Mouse (Mus musculus): ENCODE measurements around the gene Zar1l. TPM values are rescaled to one million over a fixed set of nuclear protein-coding genes. Genes with fewer than 3 reads are reported as not detected.
A peak's percentile ranks its signal among the peaks of the same experiment; 100 is the strongest.

Gene Zar1l
- under 1 TPM; 0.81 to 0.91 TPM for total RNA-seq (2021)
- long read RNA-seq, experiment 1 = 0 reads
- long read RNA-seq, experiment 2, partial matches to known transcripts = 0 of 1 reads
- long read RNA-seq, experiment 2, other reads (novel, unspliced or antisense) = 0 of 1 reads

GRCm38 (mm10) chr5:150518064-150518463 is at the start of gene Zar1l:
Gene Zar1l, minus strand, starts transcription at chr5:150518164.
- no peak for DNase-seq (ENCODE audit: low spot score in 2 of 2)
- intact Hi-C loops (cut with DNase I) = no loop called here

- DNase-seq (ENCODE audit: low spot score in 2 of 2) = no peak
- intact Hi-C loops (cut with DNase I) = no loop called here
Observed at GRCm38 (mm10) chr5:150566971-150567370, 49.0 kb upstream of the Zar1l start.

GRCm38 (mm10) chr5:150566226-150566625 is 48.3 kb upstream of the Zar1l start:
- DNase-seq (ENCODE audit: low spot score in 2 of 2) = peak; percentile 70 to 77
- intact Hi-C loops (cut with DNase I) = no loop called here

- intact Hi-C loops (cut with DNase I) = no loop called here
- no peak for DNase-seq (ENCODE audit: low spot score in 2 of 2)
Observed at GRCm38 (mm10) chr5:150564426-150564825, 46.5 kb upstream of the Zar1l start.

GRCm38 (mm10) chr5:150561783-150562182 is 43.8 kb upstream of the Zar1l start:
- intact Hi-C loops (cut with DNase I) = no loop called here
- DNase-seq (ENCODE audit: low spot score in 2 of 2) = no peak

GRCm38 (mm10) chr5:150561376-150561775 is 43.4 kb upstream of the Zar1l start:
- no peak for DNase-seq (ENCODE audit: low spot score in 2 of 2)
- intact Hi-C loops (cut with DNase I) = no loop called here

- DNase-seq (ENCODE audit: low spot score in 2 of 2) = no peak
Observed at GRCm38 (mm10) chr5:150560851-150561250, 42.9 kb upstream of the Zar1l start.

GRCm38 (mm10) chr5:150559519-150560103 is 41.6 kb upstream of the Zar1l start:
- no peak for DNase-seq (ENCODE audit: low spot score in 2 of 2)
- intact Hi-C loops (cut with DNase I) = no loop called here

More at GRCm38 (mm10) chr5:150560851-150561250, 42.9 kb upstream of the Zar1l start:
- intact Hi-C loops (cut with DNase I) = no loop called here

GRCm38 (mm10) chr5:150551637-150552036 is 33.7 kb upstream of the Zar1l start:
- DNase-seq (ENCODE audit: low spot score in 2 of 2) = peak; percentile 18 to 35
- intact Hi-C loops (cut with DNase I) = no loop called here

GRCm38 (mm10) chr5:150543184-150543583 is 25.2 kb upstream of the Zar1l start:
- DNase-seq (ENCODE audit: low spot score in 2 of 2) = no peak
- intact Hi-C loops (cut with DNase I) = no loop called here

GRCm38 (mm10) chr5:150541302-150541701 is 23.3 kb upstream of the Zar1l start:
- DNase-seq (ENCODE audit: low spot score in 2 of 2) = no peak

GRCm38 (mm10) chr5:150525239-150525638 is 7.3 kb upstream of the Zar1l start:
- intact Hi-C loops (cut with DNase I) = no loop called here
- DNase-seq (ENCODE audit: low spot score in 2 of 2) = no peak

More at GRCm38 (mm10) chr5:150541302-150541701, 23.3 kb upstream of the Zar1l start:
- intact Hi-C loops (cut with DNase I) = no loop called here

GRCm38 (mm10) chr5:150522867-150523234 is 4.9 kb upstream of the Zar1l start:
- intact Hi-C loops (cut with DNase I) = loop anchor here (2.0 kb wide), 1 partner anchor 142 kb away; no protein-coding TSS in a partner anchor
- DNase-seq (ENCODE audit: low spot score in 2 of 2) = no peak

- intact Hi-C loops (cut with DNase I) = loop anchor here (2.0 kb wide), 1 partner anchor 143 kb away; no protein-coding TSS in a partner anchor
Observed at GRCm38 (mm10) chr5:150521937-150522866, 4.2 kb upstream of the Zar1l start, which contains the start of gene Brca2. Gene Brca2, plus strand, starts transcription at chr5:150522630.

GRCm38 (mm10) chr5:150519551-150519950 is 1.6 kb upstream of the Zar1l start:
- peak in 1 of 2 experiments; percentile 35 for DNase-seq (ENCODE audit: low spot score in 2 of 2)
- intact Hi-C loops (cut with DNase I) = no loop called here

More at GRCm38 (mm10) chr5:150521937-150522866, 4.2 kb upstream of the Zar1l start, which contains the start of gene Brca2:
- DNase-seq (ENCODE audit: low spot score in 2 of 2) = peak; percentile 83 to 92

GRCm38 (mm10) chr5:150514027-150514426 is 3.9 kb downstream of the Zar1l start:
- intact Hi-C loops (cut with DNase I) = no loop called here
- DNase-seq (ENCODE audit: low spot score in 2 of 2) = no peak

GRCm38 (mm10) chr5:150513264-150513663 is 4.7 kb downstream of the Zar1l start:
- intact Hi-C loops (cut with DNase I) = no loop called here
- no peak for DNase-seq (ENCODE audit: low spot score in 2 of 2)

- intact Hi-C loops (cut with DNase I) = no loop called here
- DNase-seq (ENCODE audit: low spot score in 2 of 2) = no peak
Observed at GRCm38 (mm10) chr5:150510451-150511225, 7.3 kb downstream of the Zar1l start.

- intact Hi-C loops (cut with DNase I) = no loop called here
- DNase-seq (ENCODE audit: low spot score in 2 of 2) = peak in 1 of 2 experiments; percentile 30
Observed at GRCm38 (mm10) chr5:150495792-150496191, 22.2 kb downstream of the Zar1l start.

Measured in left cerebral cortex, postnatal 14 days (tissue).